Mouse (Mus musculus): Measurements from ENCODE around the gene Rufy2.

The Rufy2 gene

GRCm38 (mm10) chr10:63019304-63019703 is 39.3 kb downstream of the Rufy2 start:
- DNase-seq (ENCODE audit: low read depth) = no peak

- DNase-seq (ENCODE audit: low read depth) = peak; percentile 48
Measured at GRCm38 (mm10) chr10:63021702-63022101, 41.7 kb downstream of the Rufy2 start.

DNA sequence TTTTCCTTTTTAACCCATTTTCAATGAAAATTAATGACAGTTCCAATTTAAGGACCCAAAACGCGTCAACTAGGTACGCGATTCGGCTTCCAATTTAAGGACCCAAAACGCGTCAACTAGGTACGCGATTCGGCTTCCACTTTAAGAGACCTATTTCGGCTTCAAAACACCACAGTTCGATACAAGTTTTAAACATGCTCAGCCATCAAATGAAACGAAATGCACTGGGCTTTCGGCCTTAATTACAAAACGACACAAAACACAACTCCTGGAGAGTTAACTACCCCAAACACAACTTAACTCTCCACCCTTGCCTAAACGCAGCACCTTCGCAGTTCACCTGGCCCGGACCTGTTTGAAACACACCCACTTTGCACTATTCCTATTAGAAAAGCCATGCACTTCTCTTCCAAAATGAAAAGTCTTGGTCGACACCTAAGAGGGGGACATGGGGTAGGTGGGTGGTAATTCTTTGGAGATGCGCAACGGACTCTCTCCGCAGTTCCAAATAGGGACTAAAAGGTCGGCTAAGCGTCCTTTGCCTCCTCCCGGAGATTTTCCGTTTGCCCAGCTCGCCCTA is 42.6 kb downstream of the Rufy2 start:
- no peak for DNase-seq (ENCODE audit: low read depth)

- DNase-seq (ENCODE audit: low read depth) = peak; percentile 74
Measured at GRCm38 (mm10) chr10:63023121-63023748, 43.2 kb downstream of the Rufy2 start.

DNA sequence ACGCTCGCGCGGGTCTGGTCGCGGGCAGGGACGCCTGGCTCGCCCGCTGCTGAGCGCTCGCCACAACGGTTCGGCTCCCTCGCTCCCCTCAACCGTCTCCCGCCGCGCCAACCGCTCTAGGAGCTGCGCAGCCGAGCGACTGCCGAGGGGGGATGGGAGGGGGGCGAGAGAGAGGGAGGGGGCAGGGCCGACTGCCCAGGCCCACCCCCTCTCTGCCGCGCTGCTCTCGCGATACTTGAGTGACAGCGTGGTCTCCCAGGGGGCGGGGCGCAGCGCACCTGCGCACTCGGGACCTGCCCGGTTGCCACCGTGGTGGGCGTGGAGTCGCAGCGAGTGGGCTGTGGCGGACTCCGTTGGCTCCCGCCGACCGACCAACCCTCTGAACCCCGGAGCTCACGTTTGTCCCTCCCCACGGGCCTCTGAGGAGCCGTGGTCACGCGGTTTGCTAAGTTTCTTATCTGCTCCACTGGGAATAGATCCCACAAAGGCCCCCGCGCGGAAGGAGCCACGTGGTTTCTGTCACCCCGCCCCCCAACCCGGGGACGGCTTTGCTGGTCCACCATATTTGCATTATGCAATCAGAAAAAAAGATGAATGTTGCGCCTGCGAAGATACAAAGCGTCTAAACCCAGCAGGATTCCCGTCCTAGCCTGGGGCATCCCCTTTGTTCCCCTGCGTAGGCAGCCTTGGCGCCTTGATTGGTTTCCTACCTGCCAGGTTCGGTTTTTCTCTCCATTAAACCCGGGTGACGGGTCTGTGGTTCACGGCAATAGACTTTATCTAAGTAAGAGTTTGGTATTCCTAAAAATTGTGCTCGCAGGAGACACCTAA is 43.9 kb downstream of the Rufy2 start, which contains the start of the genes Hnrnph3 and Pbld2:
Gene Hnrnph3 (minus strand): TSS at position 469 of the 831 bp plus-strand sequence.
Gene Pbld2 (plus strand): TSS at position 567 of the 831 bp plus-strand sequence.
- peak; percentile 99 for DNase-seq (ENCODE audit: low read depth)

DNA sequence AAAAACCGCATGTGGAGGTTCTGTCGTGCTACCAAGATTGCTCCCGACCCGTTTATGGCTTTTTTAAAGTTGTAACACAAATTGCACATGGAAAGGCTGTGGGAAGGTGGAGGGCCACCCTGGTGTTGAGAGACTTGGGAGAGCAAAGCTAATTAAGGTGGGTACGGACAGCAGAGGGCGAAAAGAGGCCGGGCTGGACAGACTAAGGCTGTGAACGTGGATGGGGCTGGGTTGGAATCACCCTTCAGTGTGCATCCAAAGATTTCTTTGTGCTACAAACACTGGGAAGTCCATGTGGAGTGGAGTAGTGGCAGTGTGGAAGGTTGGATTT is 44.5 kb downstream of the Rufy2 start:
- DNase-seq (ENCODE audit: low read depth) = peak; percentile 85

- peak; percentile 33 for DNase-seq (ENCODE audit: low read depth)
Measured at GRCm38 (mm10) chr10:63025016-63025415, 45.0 kb downstream of the Rufy2 start.

DNA sequence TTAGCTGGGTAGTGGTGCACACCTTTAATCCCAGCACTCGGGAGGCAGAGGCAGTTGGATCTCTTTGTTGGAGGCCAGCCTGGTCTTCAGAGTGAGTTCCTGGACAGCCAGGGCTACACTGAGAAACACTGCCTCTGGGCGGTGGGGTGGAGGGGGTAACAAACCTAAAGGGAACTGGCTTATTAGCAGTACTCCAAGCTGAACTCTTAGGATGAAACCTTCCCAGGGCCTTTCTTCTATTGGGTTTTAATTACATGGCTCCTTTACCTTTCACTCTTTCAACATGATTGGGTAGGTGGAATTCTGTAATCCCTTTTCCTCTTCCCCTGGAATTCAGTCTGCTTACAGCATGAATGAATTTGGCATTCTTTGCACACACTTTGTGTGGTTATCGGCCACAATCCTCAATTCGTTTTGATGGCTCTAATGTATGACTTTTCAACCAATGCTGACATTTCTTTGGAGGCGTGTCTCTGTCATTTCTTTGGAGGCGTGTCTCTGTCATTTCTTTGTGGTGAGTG is 45.5 kb downstream of the Rufy2 start:
- DNase-seq (ENCODE audit: low read depth) = no peak

- DNase-seq (ENCODE audit: low read depth) = no peak
Measured at GRCm38 (mm10) chr10:63026156-63026794, 46.3 kb downstream of the Rufy2 start.

GRCm38 (mm10) chr10:63026795-63027160 is 46.8 kb downstream of the Rufy2 start:
- no peak for DNase-seq (ENCODE audit: low read depth)

DNA sequence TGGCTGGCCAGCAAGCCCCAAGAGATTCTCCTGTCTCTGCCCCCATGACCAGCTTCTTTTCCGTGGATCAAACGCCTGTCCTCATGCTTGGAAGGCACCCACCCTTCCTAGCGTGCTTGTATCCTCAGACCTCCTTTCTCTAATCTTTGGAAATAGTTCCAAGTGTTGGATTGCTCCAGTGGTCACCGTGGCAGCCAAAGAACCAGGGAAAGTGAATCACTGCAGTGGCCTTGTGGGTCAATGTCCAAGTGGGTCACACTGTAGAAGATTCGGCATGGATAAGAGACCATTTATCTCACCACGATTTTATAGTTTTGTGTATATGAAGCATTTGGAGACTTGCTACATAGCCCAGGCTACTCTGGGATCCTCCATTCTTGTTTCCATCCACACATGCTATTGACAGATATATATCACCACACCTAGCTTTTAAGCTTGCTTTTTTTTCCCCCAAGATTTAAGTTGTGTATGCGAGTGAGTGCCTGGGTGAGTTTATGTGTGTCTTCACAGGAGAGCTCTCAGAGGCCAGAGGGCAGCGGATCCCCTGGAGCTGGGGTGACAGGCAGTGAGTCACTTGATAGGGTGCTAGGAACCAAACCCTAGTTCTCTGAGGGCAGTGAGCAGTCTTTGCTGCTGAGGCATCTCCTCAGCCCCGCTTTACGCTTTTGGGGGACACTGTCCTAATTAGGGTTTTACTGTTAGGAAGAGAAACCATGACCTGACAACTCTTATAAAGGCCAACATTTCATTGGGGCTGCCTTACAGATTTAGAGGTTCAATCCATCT is 47.5 kb downstream of the Rufy2 start:
- no peak for DNase-seq (ENCODE audit: low read depth)

DNA sequence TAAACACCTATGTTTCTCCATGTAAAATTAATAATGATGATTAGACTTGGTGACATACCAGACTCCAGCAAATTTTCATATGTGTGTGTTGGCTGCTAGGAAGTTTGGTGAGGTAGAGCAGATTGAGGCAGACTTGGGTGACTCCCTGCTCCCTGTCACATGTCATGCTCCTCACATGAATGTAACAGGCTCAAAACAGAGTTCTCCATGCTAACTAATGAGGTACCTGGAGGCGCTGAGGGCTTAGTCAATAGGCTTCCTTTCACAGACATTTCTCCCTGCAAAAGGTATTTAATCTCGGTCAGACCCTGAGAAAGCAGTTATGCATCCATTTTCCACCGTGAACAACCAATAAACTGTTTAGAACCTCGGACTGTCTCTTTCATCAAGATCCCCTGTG is 48.4 kb downstream of the Rufy2 start:
- no peak for DNase-seq (ENCODE audit: low read depth)

DNA sequence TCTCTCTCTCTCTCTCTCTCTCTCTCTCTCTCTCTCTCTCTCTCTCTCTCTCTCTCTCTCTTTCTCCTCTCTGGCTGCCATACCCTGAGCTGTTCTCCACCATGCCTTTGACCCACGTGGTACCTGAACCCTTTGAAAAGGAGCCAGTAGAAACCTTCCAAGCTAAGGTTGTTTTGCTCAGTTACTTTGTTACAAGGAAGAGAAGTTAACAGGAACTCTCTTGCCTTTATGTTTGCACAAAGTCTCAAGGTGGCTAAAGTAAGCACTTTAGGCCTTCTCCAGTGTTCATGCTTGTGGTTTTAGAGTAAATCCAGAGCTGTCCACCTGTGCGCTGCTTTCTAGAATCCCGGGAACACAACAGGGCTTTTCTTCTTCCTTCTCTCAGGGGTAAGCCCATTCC is 52.2 kb downstream of the Rufy2 start:
- no peak for DNase-seq (ENCODE audit: low read depth)

GRCm38 (mm10) chr10:63032956-63033355 is 52.9 kb downstream of the Rufy2 start:
- DNase-seq (ENCODE audit: low read depth) = no peak

- no peak for DNase-seq (ENCODE audit: low read depth)
Measured at GRCm38 (mm10) chr10:63038571-63039320, 58.7 kb downstream of the Rufy2 start.

DNA sequence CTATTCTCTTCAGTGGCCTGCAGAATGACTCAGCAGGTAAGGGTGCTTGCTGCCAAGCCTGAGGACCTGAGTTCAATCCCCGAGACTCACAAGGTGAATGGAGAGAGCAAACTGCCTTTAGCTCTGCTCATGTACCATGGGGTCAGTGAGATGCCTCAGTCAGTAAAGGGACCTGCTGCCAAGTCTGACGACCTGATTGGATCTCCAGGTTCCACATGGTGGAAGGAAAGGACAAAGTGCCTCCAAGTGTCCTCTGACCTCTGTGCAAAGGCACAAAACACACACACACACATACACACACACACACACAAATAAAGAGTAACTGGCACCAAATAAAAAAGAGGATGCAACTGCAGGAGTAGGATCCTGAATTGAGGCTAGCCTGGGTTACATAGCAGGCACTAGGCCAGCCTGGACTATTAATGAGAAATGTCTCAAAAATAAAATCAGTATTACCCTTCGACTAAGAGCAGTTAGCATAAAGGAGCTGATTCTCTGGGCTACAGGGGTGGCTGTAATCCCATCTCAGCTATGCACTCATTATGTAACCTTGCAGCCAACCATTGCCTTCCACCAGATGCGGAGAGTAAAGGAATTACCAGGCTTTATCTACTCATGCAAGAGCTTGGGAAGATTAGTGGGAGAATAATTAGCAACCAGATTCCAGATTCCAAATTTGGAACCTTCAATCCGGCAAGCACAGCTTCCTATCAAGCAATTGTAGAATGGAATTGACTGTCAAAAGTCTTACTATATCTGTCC is 60.0 kb downstream of the Rufy2 start:
- DNase-seq (ENCODE audit: low read depth) = no peak

DNA sequence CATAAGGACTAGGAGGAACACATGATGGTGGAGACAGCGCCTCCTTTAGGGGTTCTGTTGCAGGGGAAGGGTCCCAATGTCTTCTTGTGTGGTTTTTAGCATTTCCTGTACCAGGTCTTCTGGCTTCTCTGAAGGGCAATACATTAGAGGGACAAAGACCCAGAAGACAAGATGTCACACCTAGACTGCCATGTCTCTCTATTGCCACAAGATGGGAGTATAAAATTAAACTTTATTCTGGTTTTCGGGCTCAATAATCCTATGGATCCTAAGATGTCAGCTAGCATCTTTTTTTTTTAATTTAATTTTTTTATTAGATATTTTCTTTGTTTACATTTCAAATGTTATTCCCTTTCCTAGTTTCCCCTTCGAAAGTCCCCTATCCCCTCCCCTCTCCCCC is 63.1 kb downstream of the Rufy2 start:
- peak; percentile 38 for DNase-seq (ENCODE audit: low read depth)

DNA sequence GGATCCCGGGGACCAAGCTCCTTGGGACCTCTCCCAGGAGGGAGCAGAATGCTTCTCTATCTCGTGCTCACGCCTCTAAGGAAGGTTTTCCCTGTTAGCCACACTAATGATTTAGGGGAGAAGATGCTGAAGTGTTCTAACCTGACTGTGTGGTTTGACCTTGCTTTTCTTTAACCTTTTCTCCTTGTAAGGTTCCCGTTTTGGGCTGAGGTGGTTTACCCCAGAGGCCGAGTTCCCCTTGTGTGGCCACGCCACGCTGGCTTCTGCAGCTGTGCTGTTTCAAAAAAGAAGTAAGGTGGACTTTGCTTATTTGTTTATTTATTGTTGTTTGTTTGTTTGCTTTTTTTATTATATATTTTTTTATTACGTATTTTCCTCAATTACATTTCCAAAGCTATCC is 67.7 kb downstream of the Rufy2 start:
- no peak for DNase-seq (ENCODE audit: low read depth)

DNA sequence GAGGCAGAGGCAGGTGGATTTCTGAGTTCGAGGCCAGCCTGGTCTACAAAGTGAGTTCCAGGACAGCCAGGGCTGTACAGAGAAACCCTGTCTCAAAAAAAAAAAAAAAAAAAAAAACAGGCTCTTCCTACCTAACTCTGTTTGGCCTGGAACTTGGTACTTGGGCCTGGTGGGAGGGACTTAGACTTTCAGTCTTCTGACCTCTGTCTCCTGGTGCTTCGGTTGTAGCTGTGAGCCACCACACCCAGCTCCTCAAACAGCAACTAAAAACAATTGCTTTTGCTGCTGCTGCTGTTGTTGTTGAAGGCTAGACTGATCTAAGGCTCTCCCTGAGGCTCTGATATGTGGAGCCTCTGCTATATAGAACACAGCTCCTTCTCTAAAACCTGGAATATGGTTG is 69.1 kb downstream of the Rufy2 start:
- DNase-seq (ENCODE audit: low read depth) = no peak

GRCm38 (mm10) chr10:63051267-63051666 is 71.2 kb downstream of the Rufy2 start:
- DNase-seq (ENCODE audit: low read depth) = no peak
